Mouse (Mus musculus): ENCODE results near the gene 1700019A02Rik.

1700019A02Rik gene

DNA sequence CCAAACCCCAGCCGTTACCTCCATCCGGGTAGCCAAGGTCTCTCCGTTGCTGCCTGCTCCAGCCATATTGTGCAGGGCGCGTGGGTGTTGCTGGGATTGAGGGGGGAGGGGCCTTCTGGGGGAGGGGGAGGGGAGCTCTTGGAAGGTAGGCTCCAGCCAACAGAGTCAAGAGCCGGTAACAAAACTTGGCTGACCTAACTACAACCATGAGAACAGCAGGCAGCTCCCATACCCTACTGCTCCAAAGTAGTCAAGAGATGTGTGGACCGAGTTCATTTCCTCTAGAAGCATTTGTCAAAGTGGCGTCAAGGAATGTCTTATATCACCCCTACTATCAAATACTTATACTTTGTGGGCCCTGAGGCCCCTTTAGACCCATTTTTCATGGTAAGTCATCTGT lies at the start of gene 1700019A02Rik:
Gene 1700019A02Rik, minus strand, starts transcription at position 101 of the 400 bp plus-strand sequence.
- no peak for DNase-seq

- no peak for DNase-seq
These were observed 38.6 kb upstream of the 1700019A02Rik start for GRCm38 (mm10) chr1:53226063-53226462.

DNA sequence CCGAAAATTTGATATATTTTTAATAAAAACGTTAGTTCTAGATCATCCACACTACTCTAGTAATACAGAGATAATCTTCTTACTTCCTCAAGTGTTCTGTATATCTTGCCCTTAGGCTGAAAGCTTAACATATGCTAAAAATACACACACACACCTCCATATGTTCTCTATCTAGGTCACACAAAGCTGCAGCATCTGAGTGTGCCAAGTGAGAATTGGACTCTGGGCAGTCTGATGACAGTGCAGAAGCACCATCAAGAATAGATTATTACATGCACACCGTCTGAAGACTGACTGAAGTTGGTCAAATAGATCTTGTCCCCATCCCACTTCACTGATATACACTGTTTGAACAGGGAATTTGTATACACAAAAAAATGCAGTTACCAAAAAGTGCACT lies 38.2 kb upstream of the 1700019A02Rik start:
- DNase-seq = no peak

DNA sequence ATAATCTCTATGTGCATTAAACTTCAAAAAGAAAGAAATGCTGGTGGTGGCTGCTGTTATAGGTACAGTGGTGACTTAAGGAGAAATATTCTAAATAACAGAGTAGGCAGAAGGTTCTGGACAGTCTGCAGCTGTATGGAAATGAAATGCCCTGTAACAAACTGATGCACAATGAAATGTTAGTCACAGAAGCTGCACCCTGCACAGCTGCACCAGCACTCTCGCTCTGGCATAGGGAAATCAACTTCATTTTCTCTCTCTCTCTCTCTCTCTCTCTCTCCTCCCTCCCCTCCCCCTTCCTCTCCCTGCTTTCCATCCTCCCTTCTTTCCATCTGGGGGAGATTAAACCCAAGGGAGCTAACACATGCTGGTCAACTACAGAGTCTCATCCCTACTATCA lies 37.3 kb upstream of the 1700019A02Rik start:
- DNase-seq = no peak

DNA sequence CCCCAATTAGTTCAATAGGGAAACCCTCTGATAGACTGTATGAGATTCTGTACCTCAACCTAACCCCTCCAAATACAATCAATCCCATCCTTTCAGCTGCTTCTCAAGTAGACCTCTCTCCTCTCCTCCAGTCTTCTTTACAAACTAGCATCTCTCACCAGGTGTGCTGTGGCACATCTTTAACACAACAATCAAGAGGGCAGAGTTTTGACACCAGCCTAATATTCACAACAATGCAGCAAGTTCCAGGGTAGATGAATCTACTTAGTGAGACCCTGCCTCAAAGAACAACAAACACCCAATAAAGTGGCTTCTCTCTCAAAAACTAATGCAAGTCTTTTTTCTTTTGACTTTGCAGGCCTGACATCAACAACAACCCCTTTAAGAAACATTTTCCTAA lies 22.7 kb upstream of the 1700019A02Rik start:
- no peak for DNase-seq

DNA sequence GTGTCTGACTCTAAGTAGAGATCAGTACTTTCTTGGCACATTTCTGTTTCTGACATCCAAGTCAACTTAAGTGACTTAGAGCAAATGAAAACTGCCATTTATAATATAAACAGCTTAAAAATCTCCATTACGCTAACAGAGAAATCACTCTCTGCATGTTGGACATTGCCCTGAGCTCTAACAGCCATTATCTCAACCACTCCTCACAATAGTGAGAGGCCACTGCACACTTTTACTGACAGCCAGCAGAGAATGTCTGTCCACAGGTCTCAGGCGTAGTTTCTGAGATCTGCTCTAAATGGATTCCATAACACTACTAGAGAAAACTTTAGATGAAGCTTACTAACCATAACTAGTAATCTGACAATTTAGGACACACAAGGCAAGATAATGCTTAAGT lies 16.5 kb upstream of the 1700019A02Rik start:
- no peak for DNase-seq

- no peak for DNase-seq
These were observed 14.3 kb upstream of the 1700019A02Rik start for GRCm38 (mm10) chr1:53201630-53202199.

DNA sequence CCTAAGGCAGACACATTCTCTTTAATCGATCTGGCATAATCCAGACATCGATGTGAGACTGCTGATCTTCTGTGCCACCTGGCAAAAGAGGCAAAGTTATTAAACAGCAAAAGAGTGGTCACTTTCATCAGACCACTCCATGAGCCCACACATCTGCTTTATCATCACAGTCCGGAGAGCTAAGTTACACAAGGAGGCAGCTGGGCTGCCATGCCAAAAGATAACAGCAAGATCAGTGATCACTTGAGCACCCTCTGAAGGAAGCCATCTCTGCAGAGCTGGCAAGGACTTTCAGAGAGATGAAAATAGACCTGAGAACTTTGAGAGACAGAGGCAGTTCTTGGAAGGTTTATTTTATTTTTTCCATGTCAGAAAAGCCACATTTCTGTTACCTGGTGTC lies 7.1 kb upstream of the 1700019A02Rik start:
- DNase-seq = no peak

GRCm38 (mm10) chr1:53191234-53191633 lies 3.8 kb upstream of the 1700019A02Rik start:
- no peak for DNase-seq

GRCm38 (mm10) chr1:53189620-53190019 lies 2.2 kb upstream of the 1700019A02Rik start:
- no peak for DNase-seq

GRCm38 (mm10) chr1:53186301-53186700 lies 1.1 kb downstream of the 1700019A02Rik start:
- no peak for DNase-seq

DNA sequence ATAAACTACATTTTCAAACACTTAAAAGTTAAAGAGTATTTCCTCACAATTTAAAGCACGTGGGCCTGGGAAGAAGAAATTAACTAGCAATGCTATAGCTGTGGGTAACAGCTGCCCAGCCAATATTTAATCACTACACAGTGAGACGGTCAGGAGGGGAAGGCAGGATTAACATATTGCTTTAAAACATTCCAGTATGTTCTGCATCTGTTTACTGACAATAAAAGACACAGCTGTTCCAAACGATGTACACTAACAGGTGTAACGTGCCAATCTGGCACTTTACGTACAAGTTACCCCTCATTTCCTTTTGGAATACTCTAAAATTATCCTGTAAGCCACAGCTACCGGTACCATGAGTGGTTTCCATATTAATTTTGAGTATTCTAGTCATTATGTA lies 29.7 kb downstream of the 1700019A02Rik start:
- DNase-seq = no peak

- DNase-seq = no peak
These were observed 64.4 kb downstream of the 1700019A02Rik start for GRCm38 (mm10) chr1:53123066-53123465.

DNA sequence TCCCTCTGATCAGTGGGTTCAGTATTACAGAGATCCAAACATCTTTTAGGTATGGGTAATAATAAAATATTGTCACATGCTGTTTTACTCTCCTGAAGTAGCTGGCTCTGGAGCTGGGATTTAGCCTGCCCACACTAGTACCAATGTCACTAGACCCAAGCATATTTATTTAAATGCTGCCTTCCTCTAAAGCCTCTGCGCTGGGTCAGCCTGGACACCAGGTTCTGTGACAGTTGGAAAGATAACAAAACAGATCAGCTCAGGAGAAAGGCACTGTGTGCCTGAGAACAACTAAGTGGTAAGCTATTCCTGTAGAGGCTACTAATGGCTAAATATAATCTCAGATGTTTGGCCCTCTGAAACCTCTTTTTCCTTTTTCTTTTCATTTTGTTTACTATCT lies 76.9 kb downstream of the 1700019A02Rik start:
- no peak for DNase-seq

Measured in liver (tissue).